Mouse (Mus musculus) retina, adult 2 months (tissue): ENCODE measurements around the gene Agt.

Experiments
- DNase-seq: peaks from one replicate; pipeline ENCODE4 v3.0.0-alpha.2; 2012; ENCODE audit warnings: low read depth, low spot score

Gene Agt

GRCm38 (mm10) chr8:124507572-124508320, 61.8 kb downstream of the Agt start:
- DNase-seq = no peak
